Mouse (Mus musculus) liver, embryonic 15.5 days (tissue): ENCODE results near the gene Havcr2. TPM values are rescaled to one million over a fixed set of nuclear protein-coding genes. Genes with fewer than 3 reads are reported as not detected.

Experiments
- ATAC-seq: fragments of 200-750 bp; cut with Nextera tagmentation; 2 replicates; pipeline ENCODE4 v1.8.0; 2017; ENCODE audit warnings: moderate number of reproducible peaks, mild to moderate bottlenecking, moderate library complexity; ENCODE audit not compliant: insufficient read depth
- H3K27ac ChIP-seq: fragments of 300-500 bp; sonication (generic); replicated peaks from 2 replicates; pipeline ENCODE4 v1.5.1; 2015; ENCODE audit warnings: mild to moderate bottlenecking, inconsistent platforms
- H3K27me3 ChIP-seq: fragments of 300-500 bp; sonication (generic); 2 replicates; pipeline ENCODE4 v1.6.1; 2015; ENCODE audit warnings: mild to moderate bottlenecking, inconsistent platforms
- H3K36me3 ChIP-seq: fragments of 300-500 bp; sonication (generic); replicated peaks from 2 replicates; pipeline ENCODE4 v1.6.1; 2015; ENCODE audit warnings: moderate library complexity, mild to moderate bottlenecking, inconsistent platforms
- H3K4me1 ChIP-seq: fragments of 300-500 bp; sonication (generic); replicated peaks from 2 replicates; pipeline ENCODE4 v1.6.1; 2015; ENCODE audit warnings: inconsistent platforms
- H3K4me2 ChIP-seq: fragments of 300-500 bp; sonication (generic); 2 replicates; pipeline ENCODE4 v1.6.1; 2015; ENCODE audit warnings: moderate library complexity, mild to moderate bottlenecking, inconsistent platforms
- H3K4me3 ChIP-seq: fragments of 300-500 bp; sonication (generic); replicated peaks from 2 replicates; pipeline ENCODE4 v1.5.1; 2015; ENCODE audit warnings: mild to moderate bottlenecking, inconsistent platforms
- H3K9ac ChIP-seq: fragments of 300-500 bp; sonication (generic); 2 replicates; pipeline ENCODE4 v1.6.1; 2015; ENCODE audit warnings: moderate library complexity, mild to moderate bottlenecking, inconsistent platforms
- H3K9me3 ChIP-seq: fragments of 300-500 bp; sonication (generic); replicated peaks from 2 replicates; pipeline ENCODE4 v1.6.1; 2016; ENCODE audit warnings: inconsistent platforms
- WGBS: fragments of 180-500 bp; shearing (Covaris S2); methylation state at CpG from one replicate; pipeline ENCODE4 v1.1.7; 2015; ENCODE audit warnings: mixed read lengths; ENCODE audit not compliant: insufficient replicate concordance; 5-methylcytosine and 5-hydroxymethylcytosine counted together
- polyA plus RNA-seq: library from polyadenylated mRNA; unstranded; fragments of >200 nt; fragmentation: Nextera tagmentation; extraction: Ambion mirVana; gene quantifications from 2 replicates; pipeline ENCODE4 v1.2.1, GENCODE M21; 2015

Havcr2 gene
- polyA plus RNA-seq, 1 experiment from 2014 or later: 0.20 TPM

DNA sequence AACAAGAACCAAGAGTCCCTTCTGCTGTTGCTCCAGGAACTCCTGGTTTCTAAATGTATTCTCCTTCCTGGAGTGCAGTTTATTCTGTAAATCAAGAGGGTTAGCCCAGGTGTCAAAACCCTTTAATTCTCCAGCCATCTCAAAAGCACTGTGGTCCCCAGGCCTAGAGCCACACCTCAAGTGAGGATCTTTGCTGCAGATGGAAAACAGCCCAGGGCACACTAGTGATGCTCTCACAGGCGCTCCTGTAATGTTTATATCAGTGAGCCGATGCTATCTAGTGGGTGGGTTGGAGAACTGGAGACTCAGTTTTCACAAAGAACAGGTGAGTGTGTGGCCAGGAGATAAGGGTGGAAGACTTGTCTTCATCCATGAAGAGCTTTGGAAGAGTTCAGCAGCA, 69.2 kb downstream of the Havcr2 start, which contains the start of gene Gm12169:
TSS of gene Gm12169 (plus strand) at position 301 of the 400 bp plus-strand sequence.
- Histone ChIP-seq H3K9me3 (no peaks in the 10 kb centered on the region), H3K27me3 (no peaks in the 10 kb centered on the region), H3K27ac (no peak within 1 kb of the TSS), H3K36me3 (no peaks in the 10 kb centered on the region), H3K4me3 (no peak within 1 kb of the TSS), H3K4me2 (no peak within 1 kb of the TSS), H3K9ac (no peak within 1 kb of the TSS), H3K4me1 (no peaks in the 10 kb centered on the region)
- ATAC-seq: no peak
- WGBS: 71% methylated on average over 2 of the region's 2 CpGs

DNA sequence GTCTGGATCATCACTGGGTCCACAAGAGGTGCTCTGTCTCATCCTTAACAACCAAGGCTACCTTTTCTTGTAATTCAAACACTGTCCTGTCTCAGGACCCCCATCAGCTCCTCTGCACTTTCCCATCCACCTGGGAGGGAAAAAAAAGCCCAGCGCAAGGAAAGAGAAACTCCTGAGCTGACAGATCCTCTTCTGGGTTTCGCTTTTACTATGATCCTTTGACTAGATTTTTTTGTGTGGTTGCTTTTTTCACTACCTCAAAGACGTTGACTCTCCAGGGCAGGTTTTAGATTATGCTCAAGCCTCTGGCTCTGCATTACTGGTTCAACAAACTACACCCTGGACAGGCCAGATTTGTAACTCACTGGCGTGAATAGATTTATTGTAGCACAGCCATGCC, 75.4 kb downstream of the Havcr2 start:
- 62% methylated on average over 4 of the region's 4 CpGs for WGBS
- H3K4me1 ChIP-seq: no peaks in the 10 kb centered on the region
- H3K9me3 ChIP-seq: no peaks in the 10 kb centered on the region
- H3K27me3 ChIP-seq: no peaks in the 10 kb centered on the region
- H3K4me2 ChIP-seq: no peak overlapping the region
- no peak overlapping the region for H3K4me3 ChIP-seq
- no peak overlapping the region for H3K9ac ChIP-seq
- no peak overlapping the region for H3K27ac ChIP-seq
- no peak for ATAC-seq
- no peaks in the 10 kb centered on the region for H3K36me3 ChIP-seq

Other genes with a start within 250 kb of the Havcr2 start
- 0.03 and 0.12 TPM in 2 replicates for gene Fndc9, start 219.4 kb upstream of the Havcr2 start, polyA plus RNA-seq
- gene Cyfip2, start 142.1 kb upstream of the Havcr2 start, polyA plus RNA-seq: 4.0 and 4.9 TPM in 2 replicates
- 0.08 and 0.16 TPM in 2 replicates for gene Itk, start 65.4 kb upstream of the Havcr2 start, polyA plus RNA-seq
- not detected in 2 replicates for gene Fam71b, start 58.4 kb upstream of the Havcr2 start, polyA plus RNA-seq
- 48.2 and 53.4 TPM in 2 replicates for gene Med7, start 18.0 kb upstream of the Havcr2 start, polyA plus RNA-seq
- not detected in 2 replicates for gene Gm12169, start 69.3 kb downstream of the Havcr2 start, polyA plus RNA-seq
- gene BC053393, start 116.6 kb downstream of the Havcr2 start, polyA plus RNA-seq: not detected in 2 replicates
- not detected in 2 replicates for gene Dppa1, start 174.3 kb downstream of the Havcr2 start, polyA plus RNA-seq